Mouse (Mus musculus): ENCODE results near the gene Slc28a2.
"Not testable (repeated sequence)": the region's sequence is repeated elsewhere in the genome, so short reads cannot be mapped to it uniquely, and the experiment has no call there.

GRCm38 (mm10) chr2:122387135-122387534 lies 39.1 kb upstream of the Slc28a2 start:
- TF ChIP-seq GATA1 (IDR thresholded peaks at IDR 0.05; ENCODE audit: borderline replicate concordance, low read length); FLI1 (IDR thresholded peaks at IDR 0.05; ENCODE audit: low read length): not testable (repeated sequence)

Measured in megakaryocyte, embryonic 14.5 days (primary cell).